Mouse (Mus musculus) adipocyte (in vitro differentiated cells): ENCODE measurements around the gene Mtch1.

Experiments used
- DNase-seq: peaks from one replicate; pipeline ENCODE4 v3.0.0-alpha.2; 2016; ENCODE audit warnings: low spot score

The Mtch1 gene

GRCm38 (mm10) chr17:29305058-29305806 lies 42.5 kb downstream of the Mtch1 start:
- DNase-seq: no peak

GRCm38 (mm10) chr17:29304376-29305057 lies 43.2 kb downstream of the Mtch1 start:
- no peak for DNase-seq

- no peak for DNase-seq
Measured at GRCm38 (mm10) chr17:29303856-29304255, 43.9 kb downstream of the Mtch1 start.

- DNase-seq: no peak
Measured at GRCm38 (mm10) chr17:29303087-29303486, 44.6 kb downstream of the Mtch1 start.

GRCm38 (mm10) chr17:29302149-29302548 lies 45.6 kb downstream of the Mtch1 start:
- DNase-seq: no peak

GRCm38 (mm10) chr17:29301421-29301820 lies 46.3 kb downstream of the Mtch1 start:
- no peak for DNase-seq

- DNase-seq: no peak
Measured at GRCm38 (mm10) chr17:29300926-29301325, 46.8 kb downstream of the Mtch1 start.

GRCm38 (mm10) chr17:29299282-29299681 lies 48.5 kb downstream of the Mtch1 start:
- no peak for DNase-seq

- DNase-seq: no peak
Measured at GRCm38 (mm10) chr17:29297813-29298212, 49.9 kb downstream of the Mtch1 start.

GRCm38 (mm10) chr17:29297321-29297720 lies 50.4 kb downstream of the Mtch1 start:
- DNase-seq: no peak

GRCm38 (mm10) chr17:29295835-29296234 lies 51.9 kb downstream of the Mtch1 start:
- no peak for DNase-seq

- no peak for DNase-seq
Measured at GRCm38 (mm10) chr17:29293807-29294605, 53.7 kb downstream of the Mtch1 start.

GRCm38 (mm10) chr17:29292996-29293395 lies 54.7 kb downstream of the Mtch1 start:
- DNase-seq: peak; percentile 34

- no peak for DNase-seq
Measured at GRCm38 (mm10) chr17:29291793-29292192, 55.9 kb downstream of the Mtch1 start.

GRCm38 (mm10) chr17:29282216-29282952 lies 65.3 kb downstream of the Mtch1 start:
- no peak for DNase-seq
